Mouse (Mus musculus): ENCODE results near the gene H2-T23. TPM values are rescaled to one million over a fixed set of nuclear protein-coding genes. Genes with fewer than 3 reads are reported as not detected.
"Not testable (repeated sequence)": the region's sequence is repeated elsewhere in the genome, so short reads cannot be mapped to it uniquely, and the experiment has no call there.

Gene H2-T23
- polyA plus RNA-seq (2014; fragmentation: Nextera tagmentation; extraction: Ambion mirVana), result 9.6 and 10.1 TPM in 2 replicates

DNA sequence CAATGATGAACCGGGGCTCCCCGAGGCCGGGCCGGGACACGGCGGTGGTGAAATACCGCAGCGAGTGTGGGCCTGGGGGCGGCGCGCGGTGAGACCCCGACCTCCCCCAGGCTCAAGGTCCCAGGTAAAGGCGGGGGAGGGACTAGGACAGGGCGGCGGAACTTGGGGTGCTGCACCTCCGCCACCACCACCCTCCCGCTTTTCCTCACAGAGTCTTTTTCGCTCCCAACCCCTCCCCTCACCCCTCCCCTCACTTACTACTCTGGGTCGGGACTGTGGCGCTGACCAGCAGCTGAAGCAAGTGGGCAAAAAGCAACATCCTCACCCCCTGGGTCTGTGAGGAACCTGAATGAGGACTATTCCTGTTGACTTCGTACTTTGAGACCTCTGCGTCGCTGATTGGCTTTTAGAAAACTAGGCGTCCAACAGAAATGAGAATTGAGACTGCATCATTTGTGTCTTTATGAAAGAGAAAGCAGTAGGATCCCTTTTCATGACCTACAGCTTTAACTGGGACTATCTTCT, at the start of gene H2-T23:
H2-T23 (minus strand) TSS at position 505 of the 525 bp plus-strand sequence.
- 3% methylated on average over 22 of the region's 25 CpGs for WGBS
- H3K27me3 ChIP-seq (replicated peaks; ENCODE audit: control insufficient read depth, insufficient read depth, low read length); H3K4me1 ChIP-seq (ENCODE audit: control insufficient read depth, insufficient read depth, low read length); H3K27ac ChIP-seq (replicated peaks; ENCODE audit: low read depth, low read length); H3K36me3 ChIP-seq (ENCODE audit: control insufficient read depth, insufficient read depth, low read length); H3K9me3 ChIP-seq (ENCODE audit: control insufficient read depth, low read length): not testable (repeated sequence)
- peak; percentile 60; the same call in 1 of the 2 replicates for ATAC-seq (ENCODE audit: low read depth)
- peak within 1 kb of the TSS; percentile 77 for H3K4me2 ChIP-seq (ENCODE audit: low read depth, low read length)
- peak; percentile 74 for DNase-seq (ENCODE audit: low spot score)
- H3K9ac ChIP-seq (ENCODE audit: low read depth, low read length), result peak within 1 kb of the TSS; percentile 65
- peak within 1 kb of the TSS; percentile 49 for H3K4me3 ChIP-seq (ENCODE audit: low read depth, low read length)

DNA sequence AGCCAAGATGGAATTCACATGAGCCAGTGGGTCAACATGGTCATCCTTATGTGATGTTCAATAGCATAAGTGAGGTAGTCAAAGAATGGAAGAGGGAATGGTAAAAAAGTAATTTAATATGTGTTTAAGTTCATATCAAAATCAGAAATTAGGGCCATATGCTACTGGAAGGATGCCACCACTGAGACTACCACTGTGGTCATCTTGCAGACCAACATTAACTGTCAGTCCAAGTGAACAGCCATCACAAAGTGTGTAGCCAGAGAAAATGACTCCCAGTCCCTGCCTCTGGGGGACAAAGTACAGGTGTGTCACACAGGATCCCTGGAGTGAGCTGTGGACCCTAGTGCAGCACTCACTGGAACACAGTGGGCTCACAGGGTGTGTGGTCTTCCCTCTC, 49.2 kb upstream of the H2-T23 start:
- ATAC-seq (ENCODE audit: low read depth); H3K4me3 ChIP-seq (ENCODE audit: low read depth, low read length); H3K36me3 ChIP-seq (ENCODE audit: control insufficient read depth, insufficient read depth, low read length); H3K4me2 ChIP-seq (ENCODE audit: low read depth, low read length); H3K4me1 ChIP-seq (ENCODE audit: control insufficient read depth, insufficient read depth, low read length); DNase-seq (ENCODE audit: low spot score); H3K27ac ChIP-seq (replicated peaks; ENCODE audit: low read depth, low read length); H3K9me3 ChIP-seq (ENCODE audit: control insufficient read depth, low read length); H3K9ac ChIP-seq (ENCODE audit: low read depth, low read length): not testable (repeated sequence)
- H3K27me3 ChIP-seq (replicated peaks; ENCODE audit: control insufficient read depth, insufficient read depth, low read length), result peaks cover 35% of the 10 kb centered on the region

DNA sequence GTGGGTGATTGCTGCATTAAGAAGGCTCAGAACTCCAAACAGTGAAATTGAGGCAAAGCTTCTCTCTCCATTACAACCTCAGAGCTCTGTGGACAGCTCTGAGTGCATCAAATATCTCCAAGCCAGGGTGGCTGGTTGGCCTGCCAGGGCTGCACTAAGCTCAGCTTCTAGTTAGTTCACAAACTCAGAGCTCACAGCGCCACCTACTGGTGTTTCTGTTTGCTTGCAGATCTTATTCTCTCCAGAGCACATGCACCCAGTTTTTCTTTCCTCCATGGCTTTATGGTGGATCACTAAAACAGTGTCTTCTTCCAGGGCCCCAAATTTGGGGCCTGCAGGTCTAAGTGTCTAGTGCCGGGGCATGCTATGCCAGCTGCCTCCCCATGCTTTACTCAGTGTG, 28.2 kb upstream of the H2-T23 start:
- H3K9me3 ChIP-seq (ENCODE audit: control insufficient read depth, low read length), result no peaks in the 10 kb centered on the region
- no peak overlapping the region for H3K27ac ChIP-seq (replicated peaks; ENCODE audit: low read depth, low read length)
- no peak overlapping the region for H3K4me3 ChIP-seq (ENCODE audit: low read depth, low read length)
- no peak overlapping the region for H3K9ac ChIP-seq (ENCODE audit: low read depth, low read length)
- H3K4me1 ChIP-seq (ENCODE audit: control insufficient read depth, insufficient read depth, low read length), result no peaks in the 10 kb centered on the region
- H3K4me2 ChIP-seq (ENCODE audit: low read depth, low read length), result no peak overlapping the region
- 25% methylated on average over 2 of the region's 2 CpGs for WGBS
- no peaks in the 10 kb centered on the region for H3K36me3 ChIP-seq (ENCODE audit: control insufficient read depth, insufficient read depth, low read length)
- no peak for ATAC-seq (ENCODE audit: low read depth)
- DNase-seq (ENCODE audit: low spot score), result peak; percentile 89
- no peaks in the 10 kb centered on the region for H3K27me3 ChIP-seq (replicated peaks; ENCODE audit: control insufficient read depth, insufficient read depth, low read length)

DNA sequence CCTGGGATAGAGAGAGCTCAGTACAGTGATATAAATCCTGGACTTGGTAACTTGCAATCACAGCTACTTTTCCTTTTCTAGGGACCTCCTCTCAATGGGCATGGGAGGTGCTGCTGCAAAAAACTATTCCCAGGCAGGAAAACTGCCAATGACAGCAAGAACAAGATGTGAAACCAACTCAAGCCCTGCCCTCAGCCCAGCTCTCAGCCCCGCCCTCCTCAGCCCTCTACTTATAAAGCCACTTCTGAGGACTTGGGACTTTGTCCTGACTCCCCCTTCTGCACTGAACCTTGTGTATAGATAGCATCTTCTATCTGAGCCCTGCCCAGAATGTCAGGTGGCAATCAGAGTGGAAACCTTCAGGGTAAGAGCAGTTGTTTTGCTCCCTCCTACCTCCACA, 25.7 kb upstream of the H2-T23 start, which contains the start of gene Gm11127:
Gm11127 (minus strand) TSS at position 10 of the 400 bp plus-strand sequence.
- not testable (repeated sequence) for H3K27ac ChIP-seq (replicated peaks; ENCODE audit: low read depth, low read length); H3K36me3 ChIP-seq (ENCODE audit: control insufficient read depth, insufficient read depth, low read length); H3K9ac ChIP-seq (ENCODE audit: low read depth, low read length); H3K9me3 ChIP-seq (ENCODE audit: control insufficient read depth, low read length); H3K4me3 ChIP-seq (ENCODE audit: low read depth, low read length); H3K4me1 ChIP-seq (ENCODE audit: control insufficient read depth, insufficient read depth, low read length); H3K27me3 ChIP-seq (replicated peaks; ENCODE audit: control insufficient read depth, insufficient read depth, low read length); DNase-seq (ENCODE audit: low spot score); ATAC-seq (ENCODE audit: low read depth); H3K4me2 ChIP-seq (ENCODE audit: low read depth, low read length)
- WGBS, result 30% methylated on average over 1 of the region's 1 CpGs

DNA sequence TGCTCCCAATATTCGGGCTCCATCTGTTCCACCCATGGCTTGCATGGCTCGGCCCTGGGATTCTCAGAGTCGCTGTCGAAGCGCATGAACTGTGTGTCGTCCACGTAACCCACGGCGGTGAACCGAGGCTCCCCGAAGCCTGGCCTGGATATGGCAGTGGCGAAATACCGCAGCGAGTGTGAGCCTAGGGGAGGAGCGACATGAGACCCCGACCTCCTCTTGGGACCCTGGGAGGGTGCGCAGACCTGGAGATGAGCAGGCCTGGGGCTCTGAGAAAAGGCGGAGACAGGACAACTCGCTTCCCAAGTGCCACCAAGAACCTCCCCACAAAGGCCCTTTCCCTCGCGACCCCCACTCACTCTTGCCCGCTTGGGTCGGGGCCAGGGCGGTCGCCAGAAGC, 25.3 kb upstream of the H2-T23 start:
- H3K27me3 ChIP-seq (replicated peaks; ENCODE audit: control insufficient read depth, insufficient read depth, low read length); H3K4me2 ChIP-seq (ENCODE audit: low read depth, low read length); H3K36me3 ChIP-seq (ENCODE audit: control insufficient read depth, insufficient read depth, low read length); H3K4me1 ChIP-seq (ENCODE audit: control insufficient read depth, insufficient read depth, low read length); H3K9me3 ChIP-seq (ENCODE audit: control insufficient read depth, low read length); H3K4me3 ChIP-seq (ENCODE audit: low read depth, low read length); DNase-seq (ENCODE audit: low spot score); H3K27ac ChIP-seq (replicated peaks; ENCODE audit: low read depth, low read length); H3K9ac ChIP-seq (ENCODE audit: low read depth, low read length); ATAC-seq (ENCODE audit: low read depth): not testable (repeated sequence)
- 89% methylated on average over 23 of the region's 25 CpGs for WGBS

DNA sequence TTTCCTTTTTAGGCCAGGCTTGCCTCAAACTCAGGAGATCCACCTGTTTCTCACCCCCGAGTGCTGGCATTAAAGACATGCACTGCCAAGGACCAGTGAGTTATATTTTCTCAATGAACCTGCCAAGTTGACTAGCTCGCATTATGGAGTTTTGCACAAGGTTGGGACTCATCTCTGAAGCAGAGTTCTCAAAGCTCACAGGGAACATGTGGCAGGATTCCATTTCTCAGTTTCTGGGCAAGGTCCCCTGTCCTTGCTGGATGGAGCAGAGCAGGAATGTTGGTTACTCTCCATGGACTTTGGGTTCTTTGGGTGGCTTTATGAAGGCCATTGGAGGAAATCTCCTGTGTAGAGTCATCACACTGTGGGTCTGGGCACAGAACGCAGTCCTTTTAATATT, 10.6 kb upstream of the H2-T23 start:
- no peaks in the 10 kb centered on the region for H3K4me1 ChIP-seq (ENCODE audit: control insufficient read depth, insufficient read depth, low read length)
- peak overlapping the region; percentile 68 for H3K4me2 ChIP-seq (ENCODE audit: low read depth, low read length)
- no peak for DNase-seq (ENCODE audit: low spot score)
- no peak overlapping the region for H3K27ac ChIP-seq (replicated peaks; ENCODE audit: low read depth, low read length)
- H3K9ac ChIP-seq (ENCODE audit: low read depth, low read length), result peak overlapping the region; percentile 58
- H3K9me3 ChIP-seq (ENCODE audit: control insufficient read depth, low read length), result no peaks in the 10 kb centered on the region
- 78% methylated on average over 3 of the region's 3 CpGs for WGBS
- peak overlapping the region; percentile 42 for H3K4me3 ChIP-seq (ENCODE audit: low read depth, low read length)
- H3K36me3 ChIP-seq (ENCODE audit: control insufficient read depth, insufficient read depth, low read length), result no peaks in the 10 kb centered on the region
- no peaks in the 10 kb centered on the region for H3K27me3 ChIP-seq (replicated peaks; ENCODE audit: control insufficient read depth, insufficient read depth, low read length)
- ATAC-seq (ENCODE audit: low read depth), result no peak

DNA sequence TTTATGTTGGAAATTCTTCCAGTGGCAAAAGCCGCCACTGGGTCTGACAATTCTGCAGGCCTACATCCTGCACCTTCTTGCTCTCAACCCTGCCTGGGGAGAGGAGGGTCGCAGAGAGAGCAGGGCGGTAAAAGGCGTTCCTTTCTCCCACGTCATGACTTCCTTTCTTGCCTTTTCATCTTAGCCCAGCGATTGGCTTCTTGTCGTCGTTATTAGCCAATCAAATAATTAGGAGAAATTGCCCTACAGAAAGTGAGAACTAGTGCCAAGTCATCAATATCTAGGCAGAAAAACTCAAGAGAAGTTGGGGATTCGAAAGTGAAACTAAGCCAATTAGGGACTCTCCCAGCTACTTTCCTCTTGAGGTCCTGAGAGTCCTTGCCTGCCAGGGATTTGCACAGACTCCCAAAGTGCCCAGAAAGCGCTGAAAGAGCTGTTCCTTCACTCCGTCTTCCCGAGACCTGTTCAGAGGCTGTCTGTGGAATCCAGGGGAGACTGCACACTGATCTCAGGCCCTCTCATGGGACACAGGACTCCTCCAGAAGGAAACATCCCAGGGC, 10.0 kb upstream of the H2-T23 start, which contains the start of the genes H2-T22 and Gm6034:
H2-T22 (minus strand) TSS at position 138 of the 560 bp plus-strand sequence.
Gm6034 (plus strand) TSS at position 352 of the 560 bp plus-strand sequence.
- not testable (repeated sequence) for H3K27ac ChIP-seq (replicated peaks; ENCODE audit: low read depth, low read length)

DNA sequence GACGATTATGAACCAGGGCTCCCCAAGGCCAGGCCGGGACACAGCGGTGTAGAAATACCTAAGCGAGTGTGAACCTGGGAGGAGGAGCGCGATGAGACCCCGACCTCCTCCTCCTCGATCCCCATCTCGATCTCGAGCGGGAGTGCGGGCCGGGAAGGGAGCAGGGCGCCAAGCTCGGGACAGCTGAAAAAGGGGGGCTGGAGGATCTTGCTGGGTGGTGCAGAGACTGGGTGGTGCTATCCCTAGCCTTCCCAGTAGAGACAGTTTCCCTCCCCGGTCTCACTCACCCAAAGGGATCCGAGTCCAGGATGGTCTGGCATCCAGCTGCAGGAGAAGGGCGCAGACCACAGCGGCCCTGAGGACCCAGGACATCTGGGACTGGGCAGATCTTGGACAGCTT, 9.4 kb upstream of the H2-T23 start:
- not testable (repeated sequence) for H3K27me3 ChIP-seq (replicated peaks; ENCODE audit: control insufficient read depth, insufficient read depth, low read length); H3K4me1 ChIP-seq (ENCODE audit: control insufficient read depth, insufficient read depth, low read length); H3K27ac ChIP-seq (replicated peaks; ENCODE audit: low read depth, low read length); H3K36me3 ChIP-seq (ENCODE audit: control insufficient read depth, insufficient read depth, low read length); DNase-seq (ENCODE audit: low spot score); H3K9me3 ChIP-seq (ENCODE audit: control insufficient read depth, low read length)
- H3K4me3 ChIP-seq (ENCODE audit: low read depth, low read length), result peak overlapping the region; percentile 42
- WGBS, result 2% methylated on average over 13 of the region's 19 CpGs
- H3K4me2 ChIP-seq (ENCODE audit: low read depth, low read length), result peak overlapping the region; percentile 68
- H3K9ac ChIP-seq (ENCODE audit: low read depth, low read length), result peak overlapping the region; percentile 58
- peak; percentile 74 for ATAC-seq (ENCODE audit: low read depth)

More for the DNA sequence above, 10.0 kb upstream of the H2-T23 start, which contains the start of the genes H2-T22 and Gm6034:
- H3K27me3 ChIP-seq (replicated peaks; ENCODE audit: control insufficient read depth, insufficient read depth, low read length); H3K9me3 ChIP-seq (ENCODE audit: control insufficient read depth, low read length); H3K4me1 ChIP-seq (ENCODE audit: control insufficient read depth, insufficient read depth, low read length); H3K36me3 ChIP-seq (ENCODE audit: control insufficient read depth, insufficient read depth, low read length): not testable (repeated sequence)
- Histone ChIP-seq H3K4me3 (ENCODE audit: low read depth, low read length) (peak within 1 kb of the TSS; percentile 42), H3K9ac (ENCODE audit: low read depth, low read length) (peak within 1 kb of the TSS; percentile 58), H3K4me2 (ENCODE audit: low read depth, low read length) (peak within 1 kb of the TSS; percentile 68)
- 2% methylated on average over 12 of the region's 12 CpGs for WGBS
- peak; percentile 97 for ATAC-seq (ENCODE audit: low read depth)
- peak; percentile 97 for DNase-seq (ENCODE audit: low spot score)

DNA sequence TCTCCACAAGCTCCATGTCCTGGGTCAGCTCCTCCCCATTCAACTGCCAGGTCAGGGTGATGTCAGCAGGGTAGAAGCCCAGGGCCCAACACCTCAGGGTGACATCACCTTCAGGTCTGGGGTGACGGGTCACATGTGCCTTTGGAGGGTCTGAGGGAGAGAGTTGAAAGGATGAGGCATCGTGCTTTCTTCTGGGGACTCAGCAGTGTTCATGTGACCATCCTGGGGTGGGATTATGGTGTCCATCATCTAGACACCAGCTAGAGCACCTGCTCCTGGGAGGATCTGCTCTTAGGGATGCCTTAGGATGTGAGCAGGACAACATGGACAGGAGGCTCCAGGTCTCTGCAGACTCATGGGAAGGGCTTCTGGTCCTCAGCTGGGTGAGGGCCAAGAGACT, 7.9 kb upstream of the H2-T23 start:
- not testable (repeated sequence) for ATAC-seq (ENCODE audit: low read depth); H3K9ac ChIP-seq (ENCODE audit: low read depth, low read length); H3K27ac ChIP-seq (replicated peaks; ENCODE audit: low read depth, low read length); H3K9me3 ChIP-seq (ENCODE audit: control insufficient read depth, low read length); H3K4me2 ChIP-seq (ENCODE audit: low read depth, low read length); H3K4me1 ChIP-seq (ENCODE audit: control insufficient read depth, insufficient read depth, low read length); DNase-seq (ENCODE audit: low spot score); H3K27me3 ChIP-seq (replicated peaks; ENCODE audit: control insufficient read depth, insufficient read depth, low read length); H3K36me3 ChIP-seq (ENCODE audit: control insufficient read depth, insufficient read depth, low read length); H3K4me3 ChIP-seq (ENCODE audit: low read depth, low read length)
- 71% methylated on average over 2 of the region's 2 CpGs for WGBS

All from embryonic facial prominence, embryonic 14.5 days (tissue).